Mouse (Mus musculus): Measurements from ENCODE around the gene Krtap9-5. TPM values are rescaled to one million over a fixed set of nuclear protein-coding genes. Genes with fewer than 3 reads are reported as not detected.

The Krtap9-5 gene
- polyA plus RNA-seq (2016; fragmentation: Nextera tagmentation; extraction: Ambion mirVana): not detected in 2 replicates

DNA sequence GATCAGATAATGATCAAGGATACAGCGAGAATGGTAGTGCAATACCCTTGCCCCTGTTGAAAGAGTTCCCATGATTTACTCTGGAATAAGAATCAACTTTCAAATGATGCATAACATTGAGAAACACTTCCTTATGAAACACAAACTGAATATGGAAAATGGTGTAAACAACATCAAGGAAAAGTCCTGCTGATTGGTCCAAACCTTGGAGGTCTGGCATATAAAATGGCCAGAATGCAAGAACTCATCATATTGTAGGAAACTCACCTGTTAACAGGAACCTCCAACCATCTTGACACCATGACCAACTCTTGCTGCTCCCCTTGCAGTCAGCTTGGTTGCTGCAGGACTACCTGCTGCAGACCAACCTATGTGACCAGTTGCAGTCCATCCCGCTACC, at the start of gene Krtap9-5:
Krtap9-5 (plus strand) TSS at position 301 of the 400 bp plus-strand sequence.
- Histone ChIP-seq H3K27me3 (ENCODE audit: poor library complexity, severe bottlenecking) (no peaks in the 10 kb centered on the region), H3K9me3 (peaks cover 4% of the 10 kb centered on the region; the same call in 1 of the 2 replicates), H3K36me3 (replicated peaks) (no peaks in the 10 kb centered on the region), H3K27ac (peak within 1 kb of the TSS; percentile 41), H3K4me1 (peaks cover 12% of the 10 kb centered on the region), H3K4me3 (no peak within 1 kb of the TSS)
- DNase-seq (ENCODE audit: extremely low spot score, low spot score): no peak
- WGBS: 91% methylated on average over 2 of the region's 2 CpGs

- no peaks in the 10 kb centered on the region for H3K9me3 ChIP-seq
- H3K27ac ChIP-seq: no peak within 1 kb of the TSS
- H3K4me3 ChIP-seq: no peak within 1 kb of the TSS
- H3K27me3 ChIP-seq (ENCODE audit: poor library complexity, severe bottlenecking): no peaks in the 10 kb centered on the region
- no peaks in the 10 kb centered on the region for H3K4me1 ChIP-seq
- 83% methylated on average over 2 of the region's 2 CpGs for WGBS
- no peak for DNase-seq (ENCODE audit: extremely low spot score, low spot score)
- no peaks in the 10 kb centered on the region for H3K36me3 ChIP-seq (replicated peaks)
Observed at GRCm38 (mm10) chr11:99907620-99908019, 40.7 kb upstream of the Krtap9-5 start, which contains the start of gene Krtap31-1. TSS of gene Krtap31-1 (plus strand) at chr11:99907920.

DNA sequence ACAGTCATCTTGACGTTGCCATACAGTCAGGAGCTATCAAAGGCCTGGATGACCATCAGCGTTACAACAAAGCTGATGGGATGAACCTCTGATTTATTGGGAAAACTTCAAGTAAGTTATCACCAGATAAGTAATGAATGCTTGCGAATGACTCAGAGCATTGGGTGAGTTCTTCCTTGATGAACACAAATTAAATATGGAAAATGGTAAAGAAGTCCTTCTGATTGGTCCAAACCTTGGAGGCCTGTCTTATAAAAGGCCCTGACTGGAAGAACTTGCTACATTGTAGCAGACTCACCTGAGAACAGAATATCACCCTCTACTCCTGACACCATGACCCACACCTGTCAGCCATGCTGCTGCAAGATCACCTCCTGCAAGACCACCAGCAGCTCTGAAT, 33.8 kb upstream of the Krtap9-5 start, which contains the start of gene Gm11565:
Gm11565 (plus strand) TSS at position 301 of the 400 bp plus-strand sequence.
- Histone ChIP-seq H3K9me3 (no peaks in the 10 kb centered on the region), H3K4me1 (no peaks in the 10 kb centered on the region), H3K36me3 (replicated peaks) (no peaks in the 10 kb centered on the region), H3K27ac (no peak within 1 kb of the TSS), H3K4me3 (no peak within 1 kb of the TSS), H3K27me3 (ENCODE audit: poor library complexity, severe bottlenecking) (no peaks in the 10 kb centered on the region)
- 90% methylated on average over 3 of the region's 3 CpGs for WGBS
- no peak for DNase-seq (ENCODE audit: extremely low spot score, low spot score)

DNA sequence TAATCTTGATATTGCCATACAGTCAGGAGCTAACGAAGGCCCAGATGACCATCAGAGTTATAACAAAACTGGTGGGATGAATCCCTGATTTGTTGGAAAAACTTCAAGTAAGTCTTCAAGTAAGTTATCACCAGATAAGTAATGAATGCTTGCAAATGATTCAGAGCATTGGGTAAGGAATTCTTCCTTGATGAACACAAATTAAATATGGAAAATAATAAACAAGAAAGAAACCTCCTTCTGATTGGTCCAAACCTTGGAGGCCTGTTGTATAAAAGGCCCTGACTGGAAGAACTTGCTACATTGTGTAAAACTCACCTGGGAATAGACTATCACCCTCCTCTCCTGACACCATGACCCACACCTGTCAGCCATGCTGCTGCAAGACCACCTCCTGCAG, 12.3 kb upstream of the Krtap9-5 start, which contains the start of gene Krtap31-2:
Krtap31-2 (plus strand) TSS at position 301 of the 400 bp plus-strand sequence.
- Histone ChIP-seq H3K4me3 (no peak within 1 kb of the TSS), H3K27ac (no peak within 1 kb of the TSS), H3K27me3 (ENCODE audit: poor library complexity, severe bottlenecking) (0 out of 2 replicates have a peak, but pooled peaks cover 3% of the 10 kb centered on the region), H3K9me3 (no peaks in the 10 kb centered on the region), H3K36me3 (replicated peaks) (no peaks in the 10 kb centered on the region), H3K4me1 (no peaks in the 10 kb centered on the region)
- DNase-seq (ENCODE audit: extremely low spot score, low spot score): no peak
- 86% methylated on average over 1 of the region's 1 CpGs for WGBS

DNA sequence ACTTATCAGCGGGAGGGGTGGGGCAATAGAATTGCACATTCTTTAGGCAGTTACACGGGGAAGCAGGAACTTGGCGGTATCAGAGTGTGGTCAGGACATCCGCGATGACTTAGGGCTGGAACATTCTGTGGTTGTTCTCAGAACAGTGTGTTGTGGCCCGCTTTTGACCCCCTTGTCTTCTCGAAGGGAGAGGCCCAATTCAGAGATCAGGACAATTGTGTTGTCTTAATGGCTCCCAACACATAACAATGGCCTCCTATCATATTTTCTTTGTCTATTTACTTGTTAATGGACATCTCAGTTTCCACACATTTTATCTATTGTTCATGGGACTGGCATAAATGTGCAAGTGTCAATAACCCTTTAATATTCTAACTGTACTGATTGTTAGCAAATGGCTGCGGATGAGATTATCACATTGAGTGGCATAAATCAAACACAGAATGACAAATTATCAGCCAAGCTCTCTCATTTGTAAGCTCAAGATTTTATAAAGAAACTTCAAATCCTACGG, 10.5 kb upstream of the Krtap9-5 start:
- no peaks in the 10 kb centered on the region for H3K4me1 ChIP-seq
- H3K4me3 ChIP-seq: no peak overlapping the region
- 89% methylated on average over 9 of the region's 9 CpGs for WGBS
- no peak for DNase-seq (ENCODE audit: extremely low spot score, low spot score)
- no peaks in the 10 kb centered on the region for H3K36me3 ChIP-seq (replicated peaks)
- no peak overlapping the region for H3K27ac ChIP-seq
- no peaks in the 10 kb centered on the region for H3K9me3 ChIP-seq
- H3K27me3 ChIP-seq (ENCODE audit: poor library complexity, severe bottlenecking): no peaks in the 10 kb centered on the region

DNA sequence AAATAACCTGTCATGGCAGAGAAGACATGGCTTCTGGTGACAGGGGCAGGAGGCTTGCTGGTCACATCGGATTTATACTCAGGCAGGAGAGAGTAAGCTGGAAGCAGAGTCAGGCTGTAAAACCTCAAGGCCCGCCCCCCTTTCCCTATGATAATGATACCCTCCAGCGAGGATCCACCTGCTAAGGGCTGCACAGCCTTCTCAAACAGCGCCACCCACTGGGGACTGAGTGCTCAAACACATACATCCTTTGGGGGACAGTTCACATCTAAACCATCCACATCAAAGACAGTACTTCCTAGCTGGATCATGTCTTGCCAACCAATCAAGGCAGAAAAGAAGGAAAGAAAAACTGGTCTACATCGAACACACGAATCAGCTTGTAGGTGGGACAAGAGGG, 15.9 kb downstream of the Krtap9-5 start:
- H3K4me3 ChIP-seq: no peak overlapping the region
- no peaks in the 10 kb centered on the region for H3K36me3 ChIP-seq (replicated peaks)
- H3K9me3 ChIP-seq: no peaks in the 10 kb centered on the region
- DNase-seq (ENCODE audit: extremely low spot score, low spot score): no peak
- H3K4me1 ChIP-seq: peaks cover 5% of the 10 kb centered on the region; the same call in 1 of the 2 replicates
- no peak overlapping the region for H3K27ac ChIP-seq
- H3K27me3 ChIP-seq (ENCODE audit: poor library complexity, severe bottlenecking): no peaks in the 10 kb centered on the region
- 55% methylated on average over 6 of the region's 6 CpGs for WGBS

- Histone ChIP-seq H3K4me1 (peaks cover 5% of the 10 kb centered on the region; the same call in 1 of the 2 replicates), H3K27me3 (ENCODE audit: poor library complexity, severe bottlenecking) (no peaks in the 10 kb centered on the region), H3K36me3 (replicated peaks) (no peaks in the 10 kb centered on the region), H3K9me3 (no peaks in the 10 kb centered on the region), H3K27ac (no peak overlapping the region), H3K4me3 (no peak overlapping the region)
- no peak for DNase-seq (ENCODE audit: extremely low spot score, low spot score)
- 77% methylated on average over 2 of the region's 2 CpGs for WGBS
Observed at GRCm38 (mm10) chr11:99965961-99966360, 17.7 kb downstream of the Krtap9-5 start.

GRCm38 (mm10) chr11:99978953-99979352, 30.7 kb downstream of the Krtap9-5 start, which contains the start of gene Krtap29-1:
TSS of gene Krtap29-1 (minus strand) at chr11:99979053.
- no peaks in the 10 kb centered on the region for H3K27me3 ChIP-seq (ENCODE audit: poor library complexity, severe bottlenecking)
- 83% methylated on average over 5 of the region's 5 CpGs for WGBS
- no peaks in the 10 kb centered on the region for H3K4me1 ChIP-seq
- no peak within 1 kb of the TSS for H3K27ac ChIP-seq
- H3K4me3 ChIP-seq: no peak within 1 kb of the TSS
- DNase-seq (ENCODE audit: extremely low spot score, low spot score): no peak
- H3K36me3 ChIP-seq (replicated peaks): no peaks in the 10 kb centered on the region
- H3K9me3 ChIP-seq: peaks cover 2% of the 10 kb centered on the region; the same call in 1 of the 2 replicates

- Histone ChIP-seq H3K36me3 (replicated peaks) (no peaks in the 10 kb centered on the region), H3K27ac (no peak overlapping the region), H3K9me3 (no peaks in the 10 kb centered on the region), H3K4me1 (no peaks in the 10 kb centered on the region), H3K4me3 (no peak overlapping the region), H3K27me3 (ENCODE audit: poor library complexity, severe bottlenecking) (no peaks in the 10 kb centered on the region)
- WGBS: 90% methylated on average over 9 of the region's 9 CpGs
- no peak for DNase-seq (ENCODE audit: extremely low spot score, low spot score)
Observed at GRCm38 (mm10) chr11:99982731-99983130, 34.5 kb downstream of the Krtap9-5 start.

GRCm38 (mm10) chr11:99983442-99983841, 35.2 kb downstream of the Krtap9-5 start:
- H3K4me3 ChIP-seq: no peak overlapping the region
- H3K27me3 ChIP-seq (ENCODE audit: poor library complexity, severe bottlenecking): no peaks in the 10 kb centered on the region
- H3K4me1 ChIP-seq: no peaks in the 10 kb centered on the region
- H3K36me3 ChIP-seq (replicated peaks): no peaks in the 10 kb centered on the region
- H3K27ac ChIP-seq: no peak overlapping the region
- H3K9me3 ChIP-seq: no peaks in the 10 kb centered on the region
- no peak for DNase-seq (ENCODE audit: extremely low spot score, low spot score)
- WGBS: 87% methylated on average over 1 of the region's 1 CpGs

GRCm38 (mm10) chr11:99985291-99986092, 37.2 kb downstream of the Krtap9-5 start:
- no peaks in the 10 kb centered on the region for H3K36me3 ChIP-seq (replicated peaks)
- H3K4me1 ChIP-seq: no peaks in the 10 kb centered on the region
- WGBS: 94% methylated on average over 20 of the region's 20 CpGs
- H3K9me3 ChIP-seq: no peaks in the 10 kb centered on the region
- H3K27ac ChIP-seq: no peak overlapping the region
- no peak for DNase-seq (ENCODE audit: extremely low spot score, low spot score)
- H3K27me3 ChIP-seq (ENCODE audit: poor library complexity, severe bottlenecking): no peaks in the 10 kb centered on the region
- H3K4me3 ChIP-seq: no peak overlapping the region

- Histone ChIP-seq H3K4me3 (no peak within 1 kb of the TSS), H3K27ac (no peak within 1 kb of the TSS), H3K36me3 (replicated peaks) (no peaks in the 10 kb centered on the region), H3K9me3 (no peaks in the 10 kb centered on the region), H3K27me3 (ENCODE audit: poor library complexity, severe bottlenecking) (no peaks in the 10 kb centered on the region), H3K4me1 (no peaks in the 10 kb centered on the region)
- DNase-seq (ENCODE audit: extremely low spot score, low spot score): no peak
- WGBS: 89% methylated on average over 8 of the region's 8 CpGs
Observed at GRCm38 (mm10) chr11:99986180-99986647, 37.9 kb downstream of the Krtap9-5 start, which contains the start of gene Krtap16-1. TSS of gene Krtap16-1 (minus strand) at chr11:99986597.

DNA sequence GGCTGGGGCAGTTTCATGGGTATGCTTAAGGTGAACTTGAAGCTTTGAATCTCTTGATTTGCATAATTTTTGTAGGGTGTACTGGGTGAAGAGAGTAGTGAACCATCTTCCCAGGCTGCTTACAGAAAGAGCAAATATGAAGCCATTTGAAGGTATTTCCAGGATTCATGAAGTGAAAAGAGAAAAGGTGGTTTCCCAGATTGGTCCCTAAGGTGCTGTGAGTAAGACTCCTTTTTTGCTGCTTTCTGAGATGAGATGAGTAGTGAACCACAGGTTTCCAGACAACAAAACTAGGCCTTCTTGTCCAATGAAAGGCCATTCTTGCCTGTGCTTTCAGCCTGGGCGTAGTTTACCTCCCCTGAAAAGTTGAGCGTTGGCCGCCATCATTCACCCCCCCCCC, 40.3 kb downstream of the Krtap9-5 start:
- Histone ChIP-seq H3K36me3 (replicated peaks) (no peaks in the 10 kb centered on the region), H3K4me3 (no peak overlapping the region), H3K4me1 (peaks cover 3% of the 10 kb centered on the region), H3K27me3 (ENCODE audit: poor library complexity, severe bottlenecking) (peaks cover 12% of the 10 kb centered on the region), H3K9me3 (no peaks in the 10 kb centered on the region), H3K27ac (no peak overlapping the region)
- DNase-seq (ENCODE audit: extremely low spot score, low spot score): no peak
- WGBS: 90% methylated on average over 3 of the region's 3 CpGs

Measured in forebrain, embryonic 10.5 days (tissue).